Mouse (Mus musculus) forebrain, postnatal 0 days (tissue): ENCODE data around the gene Cep41. TPM values are rescaled to one million over a fixed set of nuclear protein-coding genes. Genes with fewer than 3 reads are reported as not detected.

Experiments used
- ATAC-seq: fragments of 200-750 bp; cut with Nextera tagmentation; 2 replicates; pipeline ENCODE4 v1.8.0; 2017; ENCODE audit warnings: mild to moderate bottlenecking, moderate library complexity
- DNase-seq: peaks from one replicate; pipeline ENCODE4 v3.0.0-alpha.2; 2015
- H3K27ac ChIP-seq: fragments of 300-500 bp; sonication (generic); 2 replicates; pipeline ENCODE4 v1.5.1; 2014; ENCODE audit warnings: low read depth, mild to moderate bottlenecking, antibody characterized with exemption, low read length, moderate library complexity, mixed read lengths
- H3K27me3 ChIP-seq: fragments of 300-500 bp; sonication (generic); 2 replicates; pipeline ENCODE4 v1.6.1; 2014; ENCODE audit warnings: mild to moderate bottlenecking, low read length, mixed read lengths; ENCODE audit not compliant: insufficient read depth
- H3K36me3 ChIP-seq: fragments of 300-500 bp; sonication (generic); 2 replicates; pipeline ENCODE4 v1.6.1; 2014; ENCODE audit warnings: mild to moderate bottlenecking, moderate library complexity; ENCODE audit not compliant: insufficient read depth
- H3K4me1 ChIP-seq: fragments of 300-500 bp; sonication (generic); 2 replicates; pipeline ENCODE4 v1.6.1; 2014; ENCODE audit warnings: antibody characterized with exemption; ENCODE audit not compliant: insufficient read depth
- H3K4me2 ChIP-seq: fragments of 300-500 bp; sonication (generic); 2 replicates; pipeline ENCODE4 v1.6.1; 2014; ENCODE audit warnings: low read depth, mild to moderate bottlenecking, moderate library complexity
- H3K4me3 ChIP-seq: fragments of 300-500 bp; sonication (generic); 2 replicates; pipeline ENCODE4 v1.5.1; 2014; ENCODE audit warnings: low read depth, low read length, mixed read lengths
- H3K9ac ChIP-seq: fragments of 300-500 bp; sonication (generic); 2 replicates; pipeline ENCODE4 v1.6.1; 2014; ENCODE audit warnings: mild to moderate bottlenecking
- H3K9me3 ChIP-seq: fragments of 300-500 bp; sonication (generic); 2 replicates; pipeline ENCODE4 v1.6.1; 2016; ENCODE audit warnings: low read length
- CTCF ChIP-seq: sonication (generic); IDR thresholded peaks from 2 replicates; pipeline ENCODE4 v1.5.1; 2016; ENCODE audit warnings: antibody characterized with exemption, control low read depth, low read depth
- WGBS: fragments of 180-500 bp; shearing (Covaris S2); extraction: QIAGEN DNeasy Blood & Tissue Kit; methylation state at CpG from one replicate; pipeline ENCODE4 v1.1.7; 2014; 5-methylcytosine and 5-hydroxymethylcytosine counted together
- polyA plus RNA-seq: library from polyadenylated mRNA; unstranded; fragments of >200 nt; fragmentation: Nextera tagmentation; extraction: Ambion mirVana; gene quantifications from 2 replicates; pipeline ENCODE4 v1.2.1, GENCODE M21; 2015
- total RNA-seq: library from RNA; depleted of rRNA; stranded (reverse); fragments of >200 nt; gene quantifications from 2 replicates; pipeline ENCODE4 v1.2.3, GENCODE M21; 2014

The Cep41 gene
- total and polyA plus RNA-seq, 2 experiments from 2014 or later, result 10.6 to 14.1 TPM

GRCm38 (mm10) chr6:30681935-30682900 lies 11.3 kb downstream of the Cep41 start:
- no peak overlapping the region for H3K9ac ChIP-seq
- H3K27me3 ChIP-seq, result no peaks in the 10 kb centered on the region
- ATAC-seq, result no peak

DNA sequence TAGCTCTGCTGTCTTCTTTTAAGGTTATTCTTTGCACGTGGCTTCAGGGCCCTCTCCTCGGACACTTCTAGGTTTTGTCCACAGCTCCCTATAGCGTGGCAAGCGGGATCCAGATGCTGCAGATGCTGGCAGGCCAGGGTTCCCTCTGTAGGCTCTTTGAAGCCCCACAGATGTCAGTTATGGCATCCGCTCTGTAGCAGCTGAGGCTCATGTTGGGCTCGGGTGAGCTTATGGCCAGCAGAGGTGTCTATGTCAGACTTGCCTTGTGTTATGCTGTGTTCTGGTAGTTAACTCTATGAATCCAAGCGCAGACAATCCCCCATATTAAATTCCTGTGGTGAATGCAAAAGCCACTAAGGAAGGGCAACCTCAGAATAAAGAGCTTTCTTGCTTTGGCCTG lies 13.1 kb downstream of the Cep41 start:
- ATAC-seq, result no peak
- Histone ChIP-seq H3K27me3 (no peaks in the 10 kb centered on the region), H3K36me3 (no peaks in the 10 kb centered on the region), H3K27ac (no peak overlapping the region), H3K9ac (no peak overlapping the region), H3K4me2 (no peak overlapping the region), H3K9me3 (no peaks in the 10 kb centered on the region), H3K4me3 (no peak overlapping the region), H3K4me1 (peaks cover 10% of the 10 kb centered on the region)
- DNase-seq, result no peak
- no peak for TF ChIP-seq CTCF
- WGBS, result 88% methylated on average over 7 of the region's 7 CpGs

More at GRCm38 (mm10) chr6:30681935-30682900, 11.3 kb downstream of the Cep41 start:
- Histone ChIP-seq H3K36me3 (no peaks in the 10 kb centered on the region), H3K9me3 (no peaks in the 10 kb centered on the region), H3K4me2 (no peak overlapping the region), H3K4me1 (0 out of 2 replicates have a peak, but pooled peaks cover 5% of the 10 kb centered on the region), H3K27ac (no peak overlapping the region), H3K4me3 (no peak overlapping the region)
- no peak for TF ChIP-seq CTCF
- WGBS, result 69% methylated on average over 13 of the region's 13 CpGs
- no peak for DNase-seq

DNA sequence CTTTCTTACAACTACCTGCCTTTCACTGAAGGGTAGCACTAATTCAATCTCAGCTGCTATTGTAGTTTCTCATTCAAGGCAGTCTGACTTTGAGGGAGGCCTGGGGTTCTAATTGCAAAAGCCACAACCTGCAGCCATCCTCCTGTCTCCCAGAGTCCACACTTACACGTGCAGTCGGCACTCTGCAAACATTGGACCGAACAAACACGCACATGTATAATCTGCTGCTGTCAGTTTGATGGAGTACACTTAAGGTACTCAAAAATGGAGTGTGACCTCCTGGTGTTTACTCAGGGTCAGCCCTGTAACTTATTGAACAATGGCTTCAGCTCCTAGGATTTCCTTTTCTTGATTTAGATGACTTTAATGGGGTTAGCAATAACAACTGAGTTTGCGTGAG lies 14.0 kb downstream of the Cep41 start:
- Histone ChIP-seq H3K9me3 (no peaks in the 10 kb centered on the region), H3K4me3 (no peak overlapping the region)
- no peak for ATAC-seq

DNA sequence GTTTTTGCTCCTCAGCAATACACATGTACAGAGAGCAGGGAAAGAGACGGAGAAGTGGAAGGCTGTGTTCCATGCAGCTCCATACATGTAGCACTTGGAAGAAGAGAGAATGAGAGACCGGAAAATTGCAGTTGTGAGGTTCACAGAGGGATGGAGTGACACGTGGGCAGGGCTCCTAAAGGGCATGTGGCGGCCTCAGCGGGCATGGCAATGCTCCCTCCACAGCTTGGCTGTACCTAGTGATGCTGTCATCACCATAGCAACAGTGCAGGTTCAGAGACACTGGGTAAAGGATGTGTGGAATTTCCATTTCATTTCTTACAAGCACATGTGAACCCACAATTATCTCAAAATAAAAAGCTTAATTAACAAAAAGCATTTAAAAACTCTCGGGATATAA lies 15.1 kb downstream of the Cep41 start:
- no peak overlapping the region for H3K9ac ChIP-seq
- no peaks in the 10 kb centered on the region for H3K27me3 ChIP-seq
- H3K9me3 ChIP-seq, result no peaks in the 10 kb centered on the region
- H3K27ac ChIP-seq, result 0 out of 2 replicates have a peak overlapping the region, but pooled peaks have one; percentile 42
- peak; percentile 59 for DNase-seq
- TF ChIP-seq CTCF, result no peak
- no peaks in the 10 kb centered on the region for H3K36me3 ChIP-seq
- ATAC-seq, result peak; percentile 72
- no peak overlapping the region for H3K4me2 ChIP-seq
- no peak overlapping the region for H3K4me3 ChIP-seq
- 26% methylated on average over 6 of the region's 6 CpGs for WGBS
- peaks cover 29% of the 10 kb centered on the region for H3K4me1 ChIP-seq

More for the DNA sequence above, 14.0 kb downstream of the Cep41 start:
- TF ChIP-seq CTCF, result no peak
- WGBS, result 69% methylated on average over 5 of the region's 5 CpGs
- DNase-seq, result no peak
- Histone ChIP-seq H3K27me3 (no peaks in the 10 kb centered on the region), H3K9ac (no peak overlapping the region), H3K4me2 (no peak overlapping the region), H3K36me3 (no peaks in the 10 kb centered on the region), H3K27ac (peak overlapping the region; percentile 22; the same call in 1 of the 2 replicates), H3K4me1 (peaks cover 18% of the 10 kb centered on the region)

GRCm38 (mm10) chr6:30677591-30677990 lies 16.0 kb downstream of the Cep41 start:
- no peak overlapping the region for H3K4me2 ChIP-seq
- peaks cover 29% of the 10 kb centered on the region for H3K4me1 ChIP-seq
- H3K36me3 ChIP-seq, result no peaks in the 10 kb centered on the region
- no peaks in the 10 kb centered on the region for H3K9me3 ChIP-seq
- no peak overlapping the region for H3K4me3 ChIP-seq
- TF ChIP-seq CTCF, result no peak
- ATAC-seq (no peak), DNase-seq (no peak)
- WGBS, result 71% methylated on average over 9 of the region's 9 CpGs
- H3K9ac ChIP-seq, result no peak overlapping the region
- H3K27me3 ChIP-seq, result no peaks in the 10 kb centered on the region
- no peak overlapping the region for H3K27ac ChIP-seq

DNA sequence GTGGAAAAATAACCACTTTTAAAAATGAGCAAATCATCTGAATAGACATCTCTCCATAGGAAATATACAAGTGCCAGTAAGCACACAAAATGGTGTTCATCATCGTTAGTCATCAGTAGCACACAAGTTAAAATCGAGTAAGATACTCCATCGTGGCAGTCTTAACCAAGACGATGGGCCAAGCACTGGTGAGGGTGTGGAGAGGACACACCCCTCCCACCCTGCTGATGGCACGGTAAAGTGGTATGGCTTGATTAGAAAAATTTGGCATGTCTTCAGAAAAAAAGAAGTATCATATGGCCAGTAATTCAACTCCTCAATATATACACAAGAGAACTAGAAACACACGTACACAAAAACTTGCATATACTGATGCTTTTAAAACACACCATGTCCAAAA lies 17.0 kb downstream of the Cep41 start:
- WGBS, result 79% methylated on average over 6 of the region's 6 CpGs
- no peak overlapping the region for H3K4me3 ChIP-seq
- H3K27ac ChIP-seq, result no peak overlapping the region
- H3K27me3 ChIP-seq, result no peaks in the 10 kb centered on the region
- no peak overlapping the region for H3K9ac ChIP-seq
- H3K9me3 ChIP-seq, result no peaks in the 10 kb centered on the region
- no peak for TF ChIP-seq CTCF
- peaks cover 29% of the 10 kb centered on the region for H3K4me1 ChIP-seq
- no peaks in the 10 kb centered on the region for H3K36me3 ChIP-seq
- H3K4me2 ChIP-seq, result no peak overlapping the region
- no peak for DNase-seq
- ATAC-seq, result no peak

DNA sequence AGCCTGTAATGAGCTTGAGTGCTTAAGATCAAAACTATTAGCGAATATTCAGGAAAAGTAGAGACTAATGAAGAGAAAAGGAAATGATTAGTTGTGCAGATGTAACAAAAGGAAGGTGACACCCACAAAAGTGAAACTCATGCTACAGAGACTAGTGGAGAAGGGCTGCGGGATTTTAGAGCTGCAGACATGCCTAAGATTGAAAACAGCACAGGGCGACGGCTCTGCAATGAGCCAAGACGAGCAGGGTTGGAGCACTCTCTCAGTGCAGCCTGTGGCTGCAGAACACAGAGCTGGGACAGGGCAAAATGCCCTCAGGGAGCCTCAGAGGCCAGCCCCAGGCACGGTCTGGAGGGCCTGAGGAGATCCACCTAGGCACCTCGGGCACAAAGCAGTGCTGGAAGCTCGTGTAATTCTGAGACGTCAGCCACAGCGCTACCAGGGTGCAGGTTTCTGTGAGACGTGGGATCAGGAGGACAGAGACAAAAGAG lies 18.2 kb downstream of the Cep41 start:
- Histone ChIP-seq H3K4me3 (no peak overlapping the region), H3K36me3 (no peaks in the 10 kb centered on the region), H3K4me1 (peaks cover 29% of the 10 kb centered on the region), H3K4me2 (peak overlapping the region; percentile 41), H3K27me3 (no peaks in the 10 kb centered on the region), H3K9me3 (no peaks in the 10 kb centered on the region), H3K9ac (peak overlapping the region; percentile 45), H3K27ac (peak overlapping the region; percentile 88)
- ATAC-seq, result peak; percentile 75
- peak; percentile 76 for DNase-seq
- TF ChIP-seq CTCF, result no peak
- WGBS, result 6% methylated on average over 11 of the region's 11 CpGs
